ENCODE assay signal across 13 mouse cellular contexts in genomic region chr8:84974543-84975142, GRCm38 (mm10). TPM values are rescaled to one million over a fixed set of nuclear protein-coding genes. Genes with fewer than 3 reads are reported as not detected.
A peak's percentile ranks its signal among the peaks of the same experiment; 100 is the strongest.
DNase-seq lines count a peak whose midpoint lies in the region; ATAC-seq and TF ChIP-seq lines count a peak whose summit lies in the region.
"Had no signal": no experiment of that assay in that cellular context is flagged by ENCODE, and none has a peak within 500 bp of the region (broad histone marks: within the 10 kb centered on the region; RNA-seq: fewer than 3 reads in every experiment).

No protein-coding gene starts in this region.

- H3K9ac ChIP-seq in limb, embryonic 15.5 days: no peak overlapping the region
- H3K9ac ChIP-seq in liver, embryonic 14.5 days (replicated peaks): peak overlapping the region; percentile 35

- peaks cover 60% of the 10 kb centered on the region for H3K4me1 ChIP-seq in limb, embryonic 15.5 days
- H3K4me1 ChIP-seq in limb, embryonic 10.5 days: peaks cover 61% of the 10 kb centered on the region
- peaks cover 84% of the 10 kb centered on the region for H3K4me1 ChIP-seq in G1E (ENCODE audit: insufficient read depth, low read depth, low read length)
- peaks cover 46 to 49% of the 10 kb centered on the region in 2 experiments for H3K4me1 ChIP-seq in liver, embryonic 14.5 days (replicated peaks; ENCODE audit: control insufficient read depth in 2 of 2, insufficient read depth in 2 of 2, low read length in 1 of 2)

- H3K27me3 ChIP-seq in limb, embryonic 15.5 days: peaks cover 15% of the 10 kb centered on the region
- H3K27me3 ChIP-seq in limb, embryonic 10.5 days (ENCODE audit: low read depth, poor library complexity, severe bottlenecking): peaks cover 22% of the 10 kb centered on the region
- no peaks in the 10 kb centered on the region for H3K27me3 ChIP-seq in G1E (ENCODE audit: insufficient read depth, low read length)
- no peaks in the 10 kb centered on the region for H3K27me3 ChIP-seq in liver, embryonic 14.5 days (ENCODE audit: control insufficient read depth, insufficient read depth, low read length)

- no peak overlapping the region for H3K4me3 ChIP-seq in limb, embryonic 15.5 days
- H3K4me3 ChIP-seq in limb, embryonic 10.5 days: no peak overlapping the region
- peak overlapping the region; percentile 44; the same call in 1 of the 2 replicates for H3K4me3 ChIP-seq in G1E (ENCODE audit: low read depth, low read length)
- peak overlapping the region; percentile 44 to 89; a peak in 3 of 4 replicates for H3K4me3 ChIP-seq in liver, embryonic 14.5 days (ENCODE audit: insufficient read depth in 1 of 2, low read depth in 2 of 2, low read length in 2 of 2)

- H3K27ac ChIP-seq in limb, embryonic 15.5 days: 0 out of 2 replicates have a peak overlapping the region, but pooled peaks have one; percentile 1
- no peak overlapping the region for H3K27ac ChIP-seq in limb, embryonic 10.5 days
- peak overlapping the region; percentile 97 for H3K27ac ChIP-seq in liver, embryonic 14.5 days
- H3K27ac ChIP-seq: hindbrain, embryonic 10.5 days had no signal

- peak; percentile 5; the same call in 1 of the 2 replicates for TF ChIP-seq EP300 in liver, embryonic 14.5 days (IDR thresholded peaks at IDR 0.05; ENCODE audit: low read depth)

- no peaks in the 10 kb centered on the region for H3K9me3 ChIP-seq in limb, embryonic 15.5 days
- H3K9me3 ChIP-seq in limb, embryonic 10.5 days (replicated peaks): no peaks in the 10 kb centered on the region
- no peaks in the 10 kb centered on the region for H3K9me3 ChIP-seq in G1E (replicated peaks)
- no peaks in the 10 kb centered on the region for H3K9me3 ChIP-seq in liver, embryonic 14.5 days (ENCODE audit: control insufficient read depth, low read length)
- H3K9me3 ChIP-seq: hindbrain, embryonic 10.5 days had no signal

- WGBS in limb, embryonic 15.5 days: 68% methylated on average over 8 of the region's 8 CpGs
- WGBS in limb, embryonic 10.5 days: 82% methylated on average over 8 of the region's 8 CpGs
- WGBS in liver, embryonic 14.5 days (ENCODE audit: insufficient replicate concordance): 68% methylated on average over 8 of the region's 8 CpGs

- no peak for DNase-seq in limb, embryonic 10.5 days (ENCODE audit: low spot score)
- DNase-seq in B cell, adult 2 months: peak; percentile 29 to 37
- DNase-seq in G1E (ENCODE audit: low spot score): peak; percentile 12
- no peak for DNase-seq in liver, embryonic 14.5 days (ENCODE audit: low read depth in 3 of 3, low spot score in 3 of 3)
- no peak for DNase-seq in left cerebral cortex, adult 11 months (ENCODE audit: low spot score)
- DNase-seq in adrenal gland, adult 18-20 months (ENCODE audit: low spot score in 2 of 2): no peak
- no peak for DNase-seq in cerebellum, postnatal 36 days

- peaks cover 44% of the 10 kb centered on the region for H3K36me3 ChIP-seq in limb, embryonic 15.5 days
- H3K36me3 ChIP-seq in limb, embryonic 10.5 days: peaks cover 49% of the 10 kb centered on the region
- H3K36me3 ChIP-seq in G1E (replicated peaks): peaks cover 42% of the 10 kb centered on the region
- H3K36me3 ChIP-seq in liver, embryonic 14.5 days (replicated peaks; ENCODE audit: control insufficient read depth, insufficient read depth, low read depth): peaks cover 48% of the 10 kb centered on the region

- TF ChIP-seq CTCF in G1E (IDR thresholded peaks at IDR 0.05; ENCODE audit: low read depth, low read length): no peak
- no peak for TF ChIP-seq CTCF in liver, embryonic 14.5 days (IDR thresholded peaks at IDR 0.05; ENCODE audit: low read depth)

- H3K4me2 ChIP-seq in limb, embryonic 15.5 days: no peak overlapping the region
- H3K4me2 ChIP-seq in liver, embryonic 14.5 days (ENCODE audit: low read depth): peak overlapping the region; percentile 95

- ATAC-seq in limb, embryonic 15.5 days (ENCODE audit: insufficient number of reproducible peaks, low FRiP score, low TSS enrichment, low read depth): no peak
- no peak for ATAC-seq in G1E (ENCODE audit: extremely low read depth, insufficient number of reproducible peaks, low FRiP score, poor library complexity, severe bottlenecking)
- ATAC-seq in liver, embryonic 14.5 days (ENCODE audit: insufficient read depth): no peak

RNA-seq across cellular contexts. Expression of gene Junb, which starts 3.9 kb away (rescaled TPM):
- polyA plus RNA-seq in limb, embryonic 15.5 days (2015; fragmentation: Nextera tagmentation; extraction: Ambion mirVana): 30.4 and 42.5 TPM in 2 replicates
- 9.9 and 14.4 TPM in 2 replicates for polyA plus RNA-seq in limb, embryonic 10.5 days (2016; fragmentation: Nextera tagmentation; extraction: Ambion mirVana)
- 25.6 and 38.5 TPM in 2 replicates for total RNA-seq in G1E (2014; fragmentation: Nextera tagmentation)
- 23.8 and 33.6 TPM in 2 replicates for total RNA-seq in G1E (2017)
- polyA plus RNA-seq in G1E (2012): 66.8 and 78.5 TPM in 2 replicates
- polyA plus RNA-seq in liver, embryonic 14.5 days (2012; rRNA removed): 8.3 and 10.5 TPM in 2 replicates
- polyA plus RNA-seq in liver, embryonic 14.5 days (2014; fragmentation: Nextera tagmentation; extraction: Ambion mirVana): 10.5 and 11.2 TPM in 2 replicates
- total RNA-seq in adrenal gland, adult 18-20 months (2021): 10 to 100 TPM; 27.1 to 28.5 TPM

RNA-seq across cellular contexts. Expression of gene Rnaseh2a, which starts 5.1 kb away (rescaled TPM):
- 95.2 and 95.6 TPM in 2 replicates for polyA plus RNA-seq in limb, embryonic 15.5 days (2015; fragmentation: Nextera tagmentation; extraction: Ambion mirVana)
- polyA plus RNA-seq in limb, embryonic 10.5 days (2016; fragmentation: Nextera tagmentation; extraction: Ambion mirVana): 156 and 168 TPM in 2 replicates
- total RNA-seq in G1E (2014; fragmentation: Nextera tagmentation) (162 and 174 TPM in 2 replicates), G1E (2017) (94.1 and 132 TPM in 2 replicates)
- polyA plus RNA-seq in G1E (2012): 477 and 636 TPM in 2 replicates
- 49.3 and 56.2 TPM in 2 replicates for polyA plus RNA-seq in liver, embryonic 14.5 days (2012; rRNA removed)
- polyA plus RNA-seq in liver, embryonic 14.5 days (2014; fragmentation: Nextera tagmentation; extraction: Ambion mirVana): 107 and 125 TPM in 2 replicates
- total RNA-seq in adrenal gland, adult 18-20 months (2021): 100 to 1,000 TPM in 1 of 2 experiments, 10 to 100 TPM in 1; 80.9 to 131 TPM

RNA-seq across cellular contexts. Expression of gene Prdx2, which starts 5.3 kb away (rescaled TPM):
- polyA plus RNA-seq in limb, embryonic 15.5 days (2015; fragmentation: Nextera tagmentation; extraction: Ambion mirVana): 635 and 681 TPM in 2 replicates
- 1,175 and 1,260 TPM in 2 replicates for polyA plus RNA-seq in limb, embryonic 10.5 days (2016; fragmentation: Nextera tagmentation; extraction: Ambion mirVana)
- total RNA-seq in G1E (2014; fragmentation: Nextera tagmentation) (134 and 185 TPM in 2 replicates), G1E (2017) (299 and 388 TPM in 2 replicates)
- 19.6 and 86.4 TPM in 2 replicates for polyA plus RNA-seq in G1E (2012)
- polyA plus RNA-seq in liver, embryonic 14.5 days (2012; rRNA removed): 1,117 and 1,155 TPM in 2 replicates
- polyA plus RNA-seq in liver, embryonic 14.5 days (2014; fragmentation: Nextera tagmentation; extraction: Ambion mirVana): 2,207 and 2,282 TPM in 2 replicates
- 100 to 1,000 TPM; 740 to 761 TPM for total RNA-seq in adrenal gland, adult 18-20 months (2021)

RNA-seq across cellular contexts. Expression of gene Gm49661, which starts 5.4 kb away (rescaled TPM):
- not detected in 2 replicates for polyA plus RNA-seq in limb, embryonic 15.5 days (2015; fragmentation: Nextera tagmentation; extraction: Ambion mirVana)
- polyA plus RNA-seq in limb, embryonic 10.5 days (2016; fragmentation: Nextera tagmentation; extraction: Ambion mirVana): not detected in 2 replicates
- total RNA-seq in G1E (2014; fragmentation: Nextera tagmentation) (not detected in 2 replicates), G1E (2017) (not detected in 2 replicates)
- not detected in 2 replicates for polyA plus RNA-seq in G1E (2012)
- polyA plus RNA-seq in liver, embryonic 14.5 days (2012; rRNA removed): not detected in 2 replicates
- polyA plus RNA-seq in liver, embryonic 14.5 days (2014; fragmentation: Nextera tagmentation; extraction: Ambion mirVana): not detected in 2 replicates
- total RNA-seq in adrenal gland, adult 18-20 months (2021): 1 to 10 TPM; 1.9 TPM
- total RNA-seq: gastrocnemius, postnatal 25 days; megakaryocyte-erythroid progenitor cell, adult 5-6 weeks; neutrophil, adult 5-6 weeks had no signal
- polyA plus RNA-seq: forebrain, embryonic 11.5 days; hindbrain, embryonic 10.5 days had no signal

RNA-seq across cellular contexts. Expression of gene Hook2, which starts 15.8 kb away (rescaled TPM):
- polyA plus RNA-seq in limb, embryonic 15.5 days (2015; fragmentation: Nextera tagmentation; extraction: Ambion mirVana): 26.9 and 28.8 TPM in 2 replicates
- polyA plus RNA-seq in limb, embryonic 10.5 days (2016; fragmentation: Nextera tagmentation; extraction: Ambion mirVana): 16.0 and 19.1 TPM in 2 replicates
- total RNA-seq in G1E (2014; fragmentation: Nextera tagmentation) (2.7 and 3.4 TPM in 2 replicates), G1E (2017) (7.9 and 8.2 TPM in 2 replicates)
- polyA plus RNA-seq in G1E (2012): 12.2 and 12.7 TPM in 2 replicates
- polyA plus RNA-seq in liver, embryonic 14.5 days (2012; rRNA removed): 2.3 and 4.3 TPM in 2 replicates
- 3.2 and 4.3 TPM in 2 replicates for polyA plus RNA-seq in liver, embryonic 14.5 days (2014; fragmentation: Nextera tagmentation; extraction: Ambion mirVana)
- total RNA-seq in adrenal gland, adult 18-20 months (2021): 1 to 10 TPM; 6.3 to 7.2 TPM

Comparison
In these comparisons a context has a peak if more than half of its experiments do, and no peak if none do; other contexts are left out.
1. H3K4me3 ChIP-seq: peak in G1E (single experiment) and liver, embryonic 14.5 days (2 of 2); none in limb, embryonic 15.5 days (single experiment) and limb, embryonic 10.5 days (single experiment).
2. DNase-seq: peak in B cell, adult 2 months (2 of 2) and G1E (single experiment); none in limb, embryonic 10.5 days (single experiment), liver, embryonic 14.5 days (0 of 3), left cerebral cortex, adult 11 months (single experiment), adrenal gland, adult 18-20 months (0 of 2) and cerebellum, postnatal 36 days (0 of 2).